Mouse (Mus musculus): ENCODE measurements around the gene Usf2.
"Not testable (repeated sequence)": the region's sequence is repeated elsewhere in the genome, so short reads cannot be mapped to it uniquely, and the experiment has no call there.

- not testable (repeated sequence) for TF ChIP-seq CTCF (conservative IDR thresholded peaks at IDR 0.05; ENCODE audit: low read length); NANOG (IDR thresholded peaks at IDR 0.05; ENCODE audit: borderline replicate concordance, low read length)
Measured at GRCm38 (mm10) chr7:30924581-30924980, 32.0 kb downstream of the Usf2 start, which contains the start of gene Hamp2.
